Mouse (Mus musculus): Measurements from ENCODE around the gene Grem1. TPM values are rescaled to one million over a fixed set of nuclear protein-coding genes. Genes with fewer than 3 reads are reported as not detected.

Grem1 gene
- polyA plus RNA-seq, 1 experiment from 2014 or later, result 0.91 TPM

GRCm38 (mm10) chr2:113774150-113774805 is 15.8 kb upstream of the Grem1 start:
- H3K9me3 ChIP-seq (ENCODE audit: control insufficient read depth, low read length), result no peaks in the 10 kb centered on the region
- DNase-seq (ENCODE audit: low spot score) (no peak), ATAC-seq (ENCODE audit: low FRiP score) (no peak)
- H3K27me3 ChIP-seq (ENCODE audit: control insufficient read depth, insufficient read depth, low read length), result no peaks in the 10 kb centered on the region
- H3K4me1 ChIP-seq (replicated peaks; ENCODE audit: control insufficient read depth, insufficient read depth, low read length), result no peaks in the 10 kb centered on the region
- H3K27ac ChIP-seq (ENCODE audit: low read depth, low read length), result no peak overlapping the region
- WGBS, result 82% methylated on average over 6 of the region's 6 CpGs
- H3K9ac ChIP-seq (ENCODE audit: low read depth, low read length), result no peak overlapping the region
- H3K4me3 ChIP-seq (ENCODE audit: low read depth, low read length), result no peak overlapping the region
- no peak overlapping the region for H3K4me2 ChIP-seq (replicated peaks; ENCODE audit: low read depth, low read length)
- H3K36me3 ChIP-seq (ENCODE audit: control insufficient read depth, insufficient read depth, low read length), result no peaks in the 10 kb centered on the region

- Histone ChIP-seq H3K9ac (ENCODE audit: low read depth, low read length) (no peak overlapping the region), H3K36me3 (ENCODE audit: control insufficient read depth, insufficient read depth, low read length) (no peaks in the 10 kb centered on the region), H3K4me1 (replicated peaks; ENCODE audit: control insufficient read depth, insufficient read depth, low read length) (no peaks in the 10 kb centered on the region), H3K4me3 (ENCODE audit: low read depth, low read length) (no peak overlapping the region), H3K4me2 (replicated peaks; ENCODE audit: low read depth, low read length) (no peak overlapping the region), H3K9me3 (ENCODE audit: control insufficient read depth, low read length) (no peaks in the 10 kb centered on the region), H3K27ac (ENCODE audit: low read depth, low read length) (no peak overlapping the region), H3K27me3 (ENCODE audit: control insufficient read depth, insufficient read depth, low read length) (no peaks in the 10 kb centered on the region)
- ATAC-seq (ENCODE audit: low FRiP score) (no peak), DNase-seq (ENCODE audit: low spot score) (no peak)
- 93% methylated on average over 8 of the region's 8 CpGs for WGBS
Observed at GRCm38 (mm10) chr2:113768541-113769303, 10.3 kb upstream of the Grem1 start.

- no peaks in the 10 kb centered on the region for H3K36me3 ChIP-seq (ENCODE audit: control insufficient read depth, insufficient read depth, low read length)
- no peak overlapping the region for H3K4me2 ChIP-seq (replicated peaks; ENCODE audit: low read depth, low read length)
- no peak overlapping the region for H3K4me3 ChIP-seq (ENCODE audit: low read depth, low read length)
- H3K4me1 ChIP-seq (replicated peaks; ENCODE audit: control insufficient read depth, insufficient read depth, low read length), result no peaks in the 10 kb centered on the region
- ATAC-seq (ENCODE audit: low FRiP score) (no peak), DNase-seq (ENCODE audit: low spot score) (no peak)
- 54% methylated on average over 1 of the region's 1 CpGs for WGBS
- no peak overlapping the region for H3K27ac ChIP-seq (ENCODE audit: low read depth, low read length)
- no peaks in the 10 kb centered on the region for H3K9me3 ChIP-seq (ENCODE audit: control insufficient read depth, low read length)
- H3K9ac ChIP-seq (ENCODE audit: low read depth, low read length), result no peak overlapping the region
- H3K27me3 ChIP-seq (ENCODE audit: control insufficient read depth, insufficient read depth, low read length), result no peaks in the 10 kb centered on the region
Observed at GRCm38 (mm10) chr2:113765885-113766284, 7.4 kb upstream of the Grem1 start.

- no peaks in the 10 kb centered on the region for H3K27me3 ChIP-seq (ENCODE audit: control insufficient read depth, insufficient read depth, low read length)
- no peaks in the 10 kb centered on the region for H3K4me1 ChIP-seq (replicated peaks; ENCODE audit: control insufficient read depth, insufficient read depth, low read length)
- ATAC-seq (ENCODE audit: low FRiP score), result no peak
- no peaks in the 10 kb centered on the region for H3K9me3 ChIP-seq (ENCODE audit: control insufficient read depth, low read length)
- DNase-seq (ENCODE audit: low spot score), result no peak
- H3K27ac ChIP-seq (ENCODE audit: low read depth, low read length), result no peak overlapping the region
- H3K36me3 ChIP-seq (ENCODE audit: control insufficient read depth, insufficient read depth, low read length), result no peaks in the 10 kb centered on the region
- no peak overlapping the region for H3K4me3 ChIP-seq (ENCODE audit: low read depth, low read length)
- H3K9ac ChIP-seq (ENCODE audit: low read depth, low read length), result no peak overlapping the region
- H3K4me2 ChIP-seq (replicated peaks; ENCODE audit: low read depth, low read length), result no peak overlapping the region
- WGBS, result 86% methylated on average over 5 of the region's 5 CpGs
Observed at GRCm38 (mm10) chr2:113764968-113765367, 6.5 kb upstream of the Grem1 start.

- H3K4me3 ChIP-seq (ENCODE audit: low read depth, low read length), result peak overlapping the region; percentile 49
- no peaks in the 10 kb centered on the region for H3K9me3 ChIP-seq (ENCODE audit: control insufficient read depth, low read length)
- H3K36me3 ChIP-seq (ENCODE audit: control insufficient read depth, insufficient read depth, low read length), result no peaks in the 10 kb centered on the region
- under 1% methylated on average over 47 of the region's 47 CpGs for WGBS
- peaks cover 34% of the 10 kb centered on the region for H3K27me3 ChIP-seq (ENCODE audit: control insufficient read depth, insufficient read depth, low read length)
- peak overlapping the region; percentile 56; the same call in 1 of the 2 replicates for H3K9ac ChIP-seq (ENCODE audit: low read depth, low read length)
- peak overlapping the region; percentile 96 for H3K4me2 ChIP-seq (replicated peaks; ENCODE audit: low read depth, low read length)
- peaks cover 9% of the 10 kb centered on the region; the same call in 1 of the 2 replicates for H3K4me1 ChIP-seq (replicated peaks; ENCODE audit: control insufficient read depth, insufficient read depth, low read length)
- peak; percentile 62 for ATAC-seq (ENCODE audit: low FRiP score)
- no peak overlapping the region for H3K27ac ChIP-seq (ENCODE audit: low read depth, low read length)
- DNase-seq (ENCODE audit: low spot score), result peak; percentile 69
Observed at GRCm38 (mm10) chr2:113757525-113758310, 728 bp downstream of the Grem1 start.

- Histone ChIP-seq H3K9ac (ENCODE audit: low read depth, low read length) (no peak overlapping the region), H3K36me3 (ENCODE audit: control insufficient read depth, insufficient read depth, low read length) (no peaks in the 10 kb centered on the region), H3K4me3 (ENCODE audit: low read depth, low read length) (peak overlapping the region; percentile 49), H3K27me3 (ENCODE audit: control insufficient read depth, insufficient read depth, low read length) (peaks cover 34% of the 10 kb centered on the region), H3K4me1 (replicated peaks; ENCODE audit: control insufficient read depth, insufficient read depth, low read length) (peaks cover 9% of the 10 kb centered on the region; the same call in 1 of the 2 replicates), H3K9me3 (ENCODE audit: control insufficient read depth, low read length) (no peaks in the 10 kb centered on the region), H3K27ac (ENCODE audit: low read depth, low read length) (no peak overlapping the region), H3K4me2 (replicated peaks; ENCODE audit: low read depth, low read length) (peak overlapping the region; percentile 96)
- ATAC-seq (ENCODE audit: low FRiP score), result peak; percentile 12
- DNase-seq (ENCODE audit: low spot score), result no peak
- 3% methylated on average over 12 of the region's 12 CpGs for WGBS
Observed at GRCm38 (mm10) chr2:113756924-113757524, 1.4 kb downstream of the Grem1 start.

GRCm38 (mm10) chr2:113749721-113750120 is 8.7 kb downstream of the Grem1 start:
- H3K9ac ChIP-seq (ENCODE audit: low read depth, low read length), result no peak overlapping the region
- H3K4me3 ChIP-seq (ENCODE audit: low read depth, low read length), result no peak overlapping the region
- no peaks in the 10 kb centered on the region for H3K36me3 ChIP-seq (ENCODE audit: control insufficient read depth, insufficient read depth, low read length)
- H3K9me3 ChIP-seq (ENCODE audit: control insufficient read depth, low read length), result no peaks in the 10 kb centered on the region
- ATAC-seq (ENCODE audit: low FRiP score) (no peak), DNase-seq (ENCODE audit: low spot score) (no peak)
- 67% methylated on average over 12 of the region's 12 CpGs for WGBS
- H3K4me2 ChIP-seq (replicated peaks; ENCODE audit: low read depth, low read length), result no peak overlapping the region
- no peaks in the 10 kb centered on the region for H3K4me1 ChIP-seq (replicated peaks; ENCODE audit: control insufficient read depth, insufficient read depth, low read length)
- no peak overlapping the region for H3K27ac ChIP-seq (ENCODE audit: low read depth, low read length)
- no peaks in the 10 kb centered on the region for H3K27me3 ChIP-seq (ENCODE audit: control insufficient read depth, insufficient read depth, low read length)

- Histone ChIP-seq H3K36me3 (ENCODE audit: control insufficient read depth, insufficient read depth, low read length) (no peaks in the 10 kb centered on the region), H3K4me2 (replicated peaks; ENCODE audit: low read depth, low read length) (no peak overlapping the region), H3K9me3 (ENCODE audit: control insufficient read depth, low read length) (no peaks in the 10 kb centered on the region), H3K4me1 (replicated peaks; ENCODE audit: control insufficient read depth, insufficient read depth, low read length) (no peaks in the 10 kb centered on the region), H3K9ac (ENCODE audit: low read depth, low read length) (no peak overlapping the region), H3K27me3 (ENCODE audit: control insufficient read depth, insufficient read depth, low read length) (no peaks in the 10 kb centered on the region), H3K4me3 (ENCODE audit: low read depth, low read length) (no peak overlapping the region), H3K27ac (ENCODE audit: low read depth, low read length) (no peak overlapping the region)
- ATAC-seq (ENCODE audit: low FRiP score) (no peak), DNase-seq (ENCODE audit: low spot score) (no peak)
- WGBS, result 94% methylated on average over 9 of the region's 9 CpGs
Observed at GRCm38 (mm10) chr2:113749309-113749708, 9.1 kb downstream of the Grem1 start.
